Mouse (Mus musculus) gastrocnemius, adult 8-10 months (tissue): ENCODE measurements around the gene Med15. TPM values are rescaled to one million over a fixed set of nuclear protein-coding genes. Genes with fewer than 3 reads are reported as not detected.
"Not testable (repeated sequence)": the region's sequence is repeated elsewhere in the genome, so short reads cannot be mapped to it uniquely, and the experiment has no call there.

ENCODE experiments used
- DNase-seq, 2 experiments: peaks; one replicate each; pipeline ENCODE4 v3.0.0; 2022; ENCODE audit warnings: low spot score in 2 of 2
- total RNA-seq, 4 experiments: library from RNA; stranded (reverse); gene quantifications; 2 replicates each; pipeline ENCODE4 v1.2.4; 2022

Gene Med15
- 10 to 100 TPM; 11.7 to 16.7 (median 14.4) TPM for total RNA-seq

DNA sequence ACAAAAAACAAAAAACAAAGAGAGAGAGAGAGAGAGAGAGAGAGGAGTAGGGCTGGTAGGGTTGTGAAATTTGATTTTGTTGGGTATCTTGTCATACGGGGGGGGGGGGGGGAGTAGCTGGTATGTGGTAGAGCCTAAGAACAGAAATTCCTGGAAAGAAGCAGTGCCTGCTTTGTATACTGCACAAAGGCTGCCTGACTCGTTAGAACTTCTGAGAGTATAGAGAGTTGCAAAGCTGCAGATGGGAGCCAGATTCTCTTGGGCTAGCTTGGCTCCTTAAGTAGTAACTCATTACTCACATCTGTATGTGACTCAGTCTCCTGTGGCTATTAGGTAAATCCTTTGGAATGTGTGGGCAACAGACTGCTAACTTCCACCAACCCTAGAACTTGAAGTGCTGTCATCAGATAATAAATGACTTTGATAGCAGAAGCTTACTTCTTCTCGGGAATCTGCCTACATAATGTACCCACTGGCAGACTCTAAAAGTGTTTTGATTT lies at the start of gene Med15:
Gene Med15 (minus strand): TSS at position 51 of the 500 bp plus-strand sequence.
- DNase-seq, result no peak

DNA sequence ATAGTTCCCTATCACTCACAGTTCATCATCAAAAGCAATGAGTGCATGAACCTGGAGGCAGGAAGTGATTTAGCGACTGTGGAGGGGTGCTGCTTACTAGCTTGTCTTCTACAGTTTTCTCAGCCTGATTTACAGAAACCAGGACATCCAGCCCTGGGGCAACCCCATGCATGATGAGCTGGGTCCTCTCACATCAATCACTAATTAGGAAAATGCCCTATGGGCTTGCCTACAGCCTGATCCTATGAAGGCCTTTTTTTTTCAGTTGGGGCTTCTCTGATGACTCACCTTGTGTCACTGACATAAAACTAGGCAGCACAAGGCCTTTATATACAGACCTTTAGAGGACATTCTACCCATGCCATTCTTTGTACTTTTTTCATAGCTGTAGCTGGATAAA lies 47.0 kb upstream of the Med15 start:
- no peak for DNase-seq

DNA sequence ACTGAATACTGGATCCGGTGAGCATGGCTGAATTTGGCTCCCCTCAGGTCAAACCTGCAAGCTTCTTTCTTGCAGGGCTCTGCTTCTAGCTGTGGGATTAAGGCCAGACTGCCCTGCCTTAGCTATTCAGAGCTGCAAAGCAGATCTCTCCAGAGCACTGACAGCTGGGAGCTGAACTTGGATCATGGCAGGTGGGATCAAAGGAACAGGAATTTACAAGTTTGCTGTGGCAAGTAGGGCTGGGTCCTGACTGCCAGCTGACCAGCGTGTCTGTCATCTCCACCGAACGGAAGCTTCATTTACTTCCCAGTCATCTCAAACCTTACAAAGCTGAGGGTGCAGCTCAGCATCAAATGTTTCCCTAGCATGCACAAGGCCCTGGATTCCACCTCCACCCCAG lies 45.5 kb upstream of the Med15 start:
- no peak for DNase-seq

DNA sequence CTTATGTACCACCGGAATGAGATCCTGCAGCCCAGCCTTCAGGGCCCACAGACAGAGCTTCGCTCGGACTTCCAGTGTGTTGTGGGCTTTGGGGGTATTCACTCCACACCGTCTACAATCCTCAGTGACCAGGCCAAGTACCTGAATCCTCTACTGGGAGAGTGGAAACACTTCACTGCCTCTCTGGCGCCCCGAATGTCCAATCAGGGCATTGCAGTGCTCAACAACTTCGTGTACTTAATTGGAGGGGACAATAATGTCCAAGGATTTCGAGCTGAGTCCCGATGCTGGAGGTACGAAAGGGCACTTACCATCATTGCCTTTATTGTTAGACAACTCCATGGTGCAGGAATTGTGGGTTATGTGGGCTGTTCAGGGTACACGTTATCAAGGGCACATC lies 44.1 kb upstream of the Med15 start:
- no peak for DNase-seq

DNA sequence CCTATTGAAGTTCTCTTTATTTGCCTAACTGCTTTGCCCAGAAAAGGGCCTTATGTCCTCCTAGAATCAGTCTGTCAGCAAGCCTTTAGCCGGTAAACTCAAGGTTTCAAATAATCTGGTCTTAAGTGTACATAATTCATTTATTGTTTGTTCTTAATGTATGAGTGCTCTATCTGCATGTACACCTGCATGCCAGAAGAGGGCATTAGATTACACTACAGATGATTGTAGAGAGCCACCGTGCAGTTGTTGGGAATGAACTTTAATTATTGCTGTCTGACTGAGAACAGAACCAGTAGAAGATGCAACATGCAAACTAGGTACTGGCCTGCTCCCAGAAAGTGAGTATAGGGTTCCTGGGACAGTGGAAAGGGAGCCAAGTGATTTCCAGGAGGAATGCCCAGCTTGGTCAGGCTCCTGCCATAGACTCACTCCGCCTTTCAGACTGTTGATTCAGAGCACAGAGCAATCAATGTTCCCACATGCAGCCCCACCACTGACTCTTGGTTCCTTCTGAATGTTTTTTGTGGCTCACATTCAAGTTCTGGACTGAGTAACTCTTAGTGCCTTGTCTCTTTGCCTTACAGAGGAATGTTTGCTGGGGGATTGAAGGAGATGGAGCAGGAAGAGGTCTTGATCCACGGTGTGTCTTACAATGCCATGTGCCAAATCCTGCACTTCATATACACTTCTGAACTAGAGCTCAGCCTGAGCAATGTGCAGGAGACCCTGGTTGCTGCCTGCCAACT lies 38.6 kb upstream of the Med15 start:
- no peak for DNase-seq

DNA sequence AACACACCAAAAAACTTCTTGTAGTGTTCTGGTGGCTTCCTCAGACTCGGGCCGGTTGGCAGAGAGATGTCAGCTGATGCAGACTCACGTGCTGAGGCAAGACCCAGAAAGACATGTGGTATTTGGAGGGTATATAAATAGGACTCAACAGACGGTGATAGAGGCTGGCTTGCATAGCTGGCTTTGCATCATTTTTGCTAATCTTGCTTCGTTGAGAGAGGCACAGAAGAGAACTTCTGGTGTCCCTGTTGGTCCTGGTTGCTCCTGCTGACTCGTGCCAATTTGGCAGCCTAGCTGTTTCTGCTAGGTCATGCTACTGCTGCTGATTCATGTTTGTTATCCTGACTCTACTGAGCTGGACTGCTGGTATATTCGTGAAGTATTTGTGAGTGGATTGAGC lies 36.1 kb upstream of the Med15 start:
- no peak for DNase-seq

GRCm38 (mm10) chr16:17764108-17764511 lies 31.4 kb upstream of the Med15 start:
- DNase-seq, result no peak

- DNase-seq, result no peak
These were observed 28.4 kb upstream of the Med15 start for GRCm38 (mm10) chr16:17761074-17761473.

DNA sequence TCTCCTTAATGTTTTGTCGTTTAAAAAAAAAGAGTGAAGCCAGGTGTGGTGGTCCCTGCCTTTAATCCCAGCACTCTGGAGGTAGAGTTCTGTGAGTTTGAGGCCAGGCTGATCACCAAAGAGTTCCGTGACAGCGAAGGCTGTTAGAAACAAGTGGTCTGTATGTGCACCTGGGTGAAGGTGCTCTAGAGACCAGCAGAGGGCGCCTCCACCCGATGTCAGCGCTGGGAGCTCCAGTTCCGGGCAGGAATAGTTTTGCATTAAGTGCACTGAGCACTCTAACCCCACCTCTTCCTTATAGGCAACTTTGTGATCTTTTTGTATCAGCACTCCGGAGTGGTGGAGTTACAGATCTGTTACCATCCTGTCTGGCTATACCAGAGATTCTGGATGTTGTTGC lies 28.0 kb upstream of the Med15 start:
- no peak for DNase-seq

- peak; percentile 8 to 33 for DNase-seq
These were observed 27.2 kb upstream of the Med15 start for GRCm38 (mm10) chr16:17759813-17760321.

- peak; percentile 74 to 83 for DNase-seq
These were observed 26.7 kb upstream of the Med15 start, which contains the start of gene Klhl22 for GRCm38 (mm10) chr16:17759344-17759773. Gene Klhl22, plus strand, starts transcription at chr16:17759618.

DNA sequence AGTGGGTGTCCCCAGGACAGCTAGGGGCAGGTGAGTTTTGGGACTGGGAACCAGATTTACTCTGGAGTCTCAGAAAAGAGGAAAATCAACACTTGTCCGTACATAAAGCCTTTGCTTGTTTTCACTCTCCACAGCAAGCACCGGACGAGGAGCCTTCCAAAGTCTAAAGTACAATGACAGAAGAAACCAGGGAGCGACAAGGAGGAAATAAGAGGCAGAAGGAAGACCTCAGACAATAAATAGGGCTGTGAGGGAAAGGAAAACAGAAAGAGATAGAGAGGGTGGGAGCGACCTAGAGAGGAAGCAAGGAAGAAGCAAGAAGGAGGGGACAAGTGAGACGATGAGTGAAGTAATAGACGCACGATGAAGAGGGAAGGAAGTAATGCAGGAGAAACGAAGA lies 26.2 kb upstream of the Med15 start:
- no peak for DNase-seq

DNA sequence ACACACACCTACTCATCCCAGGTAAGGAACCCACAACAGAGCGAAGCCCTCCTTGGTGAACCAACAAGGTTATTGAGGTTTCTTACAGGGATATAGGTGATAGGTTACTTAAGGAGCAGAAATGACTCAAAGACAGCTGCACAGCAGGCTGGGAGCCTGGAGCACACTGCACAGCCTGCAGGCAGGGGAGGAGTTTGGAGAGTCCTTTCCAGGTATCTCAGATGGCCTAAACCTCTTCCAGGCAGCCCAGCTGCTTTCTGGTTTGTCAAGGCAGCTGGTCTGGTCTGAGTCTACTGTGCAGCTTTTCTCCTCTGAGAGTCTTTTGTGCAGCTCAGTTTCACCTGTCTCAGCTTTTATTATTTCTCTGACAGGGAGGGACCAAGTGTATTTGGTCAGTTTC lies 25.1 kb upstream of the Med15 start:
- DNase-seq, result no peak

DNA sequence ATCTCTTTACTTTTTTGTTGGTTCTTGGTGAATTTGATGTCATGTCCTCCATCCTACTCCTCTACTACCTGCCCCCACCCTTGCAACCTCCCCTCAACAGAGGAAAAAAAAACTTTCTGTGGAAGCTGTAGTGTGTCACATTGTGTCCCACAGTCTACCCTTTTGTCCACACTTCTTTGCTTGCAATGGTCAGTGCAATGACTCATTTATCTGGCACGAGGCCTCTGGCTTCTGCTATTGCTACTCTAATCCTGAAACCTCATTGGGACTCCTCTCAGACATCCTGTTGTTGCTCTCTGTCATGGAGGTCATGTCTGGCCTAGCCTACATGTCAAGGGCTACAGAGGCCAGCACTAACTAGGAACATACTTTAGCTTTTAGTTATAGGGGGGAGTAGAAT lies 21.0 kb upstream of the Med15 start:
- no peak for DNase-seq

DNA sequence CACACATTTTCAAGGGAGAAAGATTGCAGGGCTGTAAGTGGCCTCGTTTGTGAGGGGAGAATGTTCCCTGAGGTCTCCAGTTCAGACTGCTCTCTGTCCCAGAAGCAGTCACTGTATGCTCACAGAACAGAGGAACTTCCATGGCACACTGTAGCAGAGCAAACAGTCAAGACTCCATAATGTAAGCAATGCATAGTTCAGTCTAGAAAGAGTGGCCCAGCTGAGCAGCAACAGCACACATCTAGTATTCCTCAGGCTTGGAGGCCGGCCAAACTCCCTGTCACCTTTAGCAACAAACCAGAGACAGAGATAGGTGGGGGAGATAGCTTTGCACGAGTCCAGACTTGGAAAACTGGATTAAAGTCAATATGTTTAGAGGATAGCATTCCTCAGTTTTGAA lies 20.3 kb upstream of the Med15 start:
- DNase-seq, result no peak

DNA sequence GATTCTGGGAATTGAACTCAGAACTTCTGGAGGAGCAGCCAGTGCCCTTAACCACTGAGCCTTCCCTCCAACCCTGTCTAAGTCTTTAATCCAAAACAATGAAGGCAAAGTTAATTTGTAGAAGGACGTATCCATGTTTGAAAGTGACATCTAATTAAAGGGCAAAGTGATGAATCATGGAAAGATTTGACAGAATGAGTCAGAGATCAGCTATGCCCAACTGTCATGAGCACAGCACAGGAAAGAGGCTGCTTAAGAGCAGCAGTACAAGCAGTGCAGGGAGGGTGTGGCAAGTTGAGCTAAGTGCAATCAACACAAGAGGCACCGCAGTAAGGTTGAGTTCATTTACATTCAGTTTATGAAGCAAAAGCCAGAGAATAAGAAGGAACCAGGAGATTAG lies 12.4 kb upstream of the Med15 start:
- no peak for DNase-seq

DNA sequence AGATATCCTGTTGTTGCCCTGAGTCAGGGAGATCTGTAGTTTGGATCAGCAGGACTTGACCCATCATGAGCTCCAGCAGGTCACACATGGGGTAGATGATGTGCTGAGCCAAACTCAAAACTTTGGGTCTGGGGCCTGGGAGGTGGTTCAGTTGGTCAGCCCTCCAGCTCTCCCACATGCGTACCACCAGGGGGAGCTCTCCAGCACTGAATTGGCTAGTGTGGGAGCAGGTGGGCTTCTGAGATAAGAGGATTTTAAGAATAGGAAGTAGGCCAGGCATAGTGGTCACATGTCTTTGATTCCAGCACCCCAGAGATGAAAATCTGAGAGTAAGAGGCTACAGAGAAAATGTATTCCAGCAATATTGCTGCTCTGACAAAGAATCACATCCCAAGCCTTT lies 11.8 kb upstream of the Med15 start:
- DNase-seq, result no peak

GRCm38 (mm10) chr16:17743279-17743678 lies 10.6 kb upstream of the Med15 start:
- DNase-seq, result no peak

GRCm38 (mm10) chr16:17742810-17743209 lies 10.1 kb upstream of the Med15 start:
- no peak for DNase-seq

- DNase-seq, result no peak
These were observed 7.4 kb upstream of the Med15 start for GRCm38 (mm10) chr16:17740080-17740479.

DNA sequence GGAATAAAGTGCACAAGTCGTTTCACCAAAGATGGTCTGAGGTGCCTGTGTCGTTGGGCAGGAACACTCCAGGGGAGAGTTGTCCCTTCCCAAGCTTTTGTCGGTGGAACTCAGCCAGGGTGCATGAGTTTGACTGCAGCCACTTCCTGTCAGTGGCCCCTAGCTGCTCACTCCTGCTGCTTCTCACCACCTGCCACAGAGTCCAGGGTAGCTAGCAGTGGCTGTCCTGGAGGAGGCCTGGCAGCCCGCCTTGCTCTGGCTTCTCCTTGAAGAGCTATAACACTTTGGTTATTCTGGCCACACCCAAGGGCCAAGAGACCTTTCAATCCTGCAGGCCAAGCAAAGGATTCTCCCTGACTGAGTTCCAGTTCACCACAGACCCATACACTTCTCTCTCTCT lies 3.5 kb upstream of the Med15 start:
- no peak for DNase-seq

- not testable (repeated sequence) for DNase-seq
These were observed 2.2 kb upstream of the Med15 start for GRCm38 (mm10) chr16:17734872-17735271.

DNA sequence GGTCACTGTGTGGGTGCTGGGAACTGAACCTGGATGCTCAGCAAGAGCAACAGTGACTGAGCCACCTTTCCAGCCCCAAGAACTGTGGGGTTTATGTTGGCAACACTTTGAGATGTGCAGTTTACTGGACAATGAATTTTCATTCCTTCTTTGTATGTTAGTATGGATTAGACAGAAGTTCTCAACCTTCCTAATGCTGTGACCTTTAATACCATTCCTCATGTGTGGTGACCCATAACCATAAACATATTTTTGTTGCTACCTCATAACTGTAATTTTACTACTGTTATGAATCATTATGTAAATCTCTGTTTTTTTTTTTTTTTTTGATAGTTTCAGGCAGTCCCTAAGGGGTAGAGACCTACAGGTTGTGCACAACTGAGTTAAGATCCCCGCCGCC lies 955 bp upstream of the Med15 start:
- DNase-seq, result no peak
